Mouse (Mus musculus) cortical plate, adult 2 months (tissue): ENCODE data around the gene Icam2.

ENCODE experiments used
- CTCF ChIP-seq: fragments of 200-500 bp; IDR thresholded peaks from 2 replicates; pipeline ENCODE4 v1.5.1; 2011; ENCODE audit warnings: mild to moderate bottlenecking, control low read depth, low read length; ENCODE audit not compliant: insufficient read depth; ENCODE audit errors: extremely low read depth
- POLR2A ChIP-seq: fragments of 200-500 bp; IDR thresholded peaks from 2 replicates; pipeline ENCODE4 v1.6.1; 2011; ENCODE audit warnings: mild to moderate bottlenecking, low read length, control low read depth; ENCODE audit not compliant: insufficient read depth; ENCODE audit errors: extremely low read depth

DNA sequence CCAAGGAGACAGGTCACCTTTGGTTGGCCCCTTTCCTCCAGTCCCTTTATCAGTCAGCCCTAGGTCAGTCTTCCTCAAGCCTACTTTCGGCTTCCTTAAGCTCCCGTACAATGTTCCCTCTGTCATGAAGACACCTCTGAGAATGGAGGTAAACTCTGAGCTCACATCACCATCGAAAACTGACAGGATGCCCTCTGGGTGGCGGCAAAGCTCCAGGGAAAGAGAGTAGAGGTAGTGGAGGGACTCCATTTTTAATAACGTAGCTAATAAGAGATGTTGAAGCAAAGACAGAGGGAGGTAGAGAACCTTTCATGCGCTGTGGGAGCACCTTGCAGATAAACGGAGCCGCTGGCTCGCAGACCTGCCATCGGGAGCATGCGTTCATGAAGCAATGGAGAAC lies 6.9 kb downstream of the Icam2 start:
- TF ChIP-seq POLR2A (no peak), CTCF (0 out of 2 replicates have a peak, but pooled peaks have one; percentile 10)
